Mouse (Mus musculus) gastrocnemius, adult 8-10 months (tissue): ENCODE measurements at regions not wholly inside any gene's neighbourhood (a gene's known extent, or its start where the extent isn't known, plus 50 kb on each side); places are given as distances from the start of the nearest gene placed in this dataset.

ENCODE experiments used
- DNase-seq, 2 experiments: peaks; one replicate each; pipeline ENCODE4 v3.0.0; 2022; ENCODE audit warnings: low spot score in 2 of 2

DNA sequence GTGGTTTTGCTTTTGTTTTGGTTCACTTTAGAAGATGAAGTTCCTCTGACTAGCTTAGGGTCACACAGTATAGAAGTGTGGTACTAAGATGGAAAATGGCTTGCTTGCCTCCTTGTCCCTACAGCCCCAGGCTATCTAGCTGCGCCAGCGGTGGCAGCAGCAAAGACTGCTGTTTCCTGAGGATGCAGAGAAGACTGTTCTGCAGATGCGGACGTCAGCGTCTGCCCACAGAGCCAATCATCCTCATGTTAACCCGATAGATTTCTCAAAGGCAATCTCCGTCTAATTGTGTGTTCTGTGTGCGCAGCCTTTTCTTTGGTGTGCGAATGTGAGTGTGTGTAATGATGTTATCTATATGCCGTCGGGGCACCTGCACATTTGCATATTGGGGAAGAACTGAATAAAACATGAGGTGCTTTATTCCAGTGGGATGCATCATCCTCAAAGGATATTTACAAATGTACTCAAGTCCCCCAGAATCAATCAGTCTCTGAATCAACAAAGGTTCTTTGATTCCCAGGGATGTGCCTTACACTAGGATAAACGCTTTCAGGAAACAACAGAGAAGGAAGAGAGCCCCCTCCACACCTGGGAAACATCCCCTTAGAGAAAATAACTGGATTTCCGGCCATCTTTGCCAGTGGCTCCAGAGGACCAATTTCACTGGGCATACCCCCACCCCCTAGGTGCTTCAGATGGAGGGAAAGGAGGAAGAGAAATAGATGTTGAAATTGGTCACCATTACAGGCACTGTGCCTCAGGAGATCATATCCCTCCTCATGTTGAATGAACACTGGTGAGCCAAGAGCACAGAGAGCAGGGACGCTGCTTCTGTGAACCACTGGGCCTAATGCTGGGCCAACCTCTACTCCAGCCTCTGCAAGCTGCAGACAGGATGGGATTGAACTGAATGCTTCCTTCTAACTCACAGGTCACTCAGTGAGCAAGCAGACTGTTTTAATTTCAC, 409.7 kb upstream of the Plxna2 start:
- no peak for DNase-seq

DNA sequence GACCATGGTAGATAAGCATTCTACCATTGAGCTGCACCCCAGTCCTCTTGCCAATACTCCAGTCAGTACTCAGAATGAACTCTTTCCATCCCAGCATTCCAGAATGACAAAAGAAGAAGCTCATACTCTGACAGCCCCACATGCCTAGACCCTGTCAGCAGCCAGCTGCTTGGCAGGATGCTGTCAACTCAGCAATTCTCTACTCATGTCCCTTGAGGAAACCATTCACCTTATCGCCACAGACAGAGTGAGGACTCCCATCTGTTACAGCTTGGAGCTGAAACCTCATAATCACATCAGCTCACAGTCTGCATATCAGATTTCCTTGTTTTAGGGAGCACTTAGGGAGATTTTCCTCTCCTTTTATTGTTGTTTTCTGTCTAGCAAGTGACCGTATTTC, 420.5 kb upstream of the Plxna2 start:
- no peak for DNase-seq

DNA sequence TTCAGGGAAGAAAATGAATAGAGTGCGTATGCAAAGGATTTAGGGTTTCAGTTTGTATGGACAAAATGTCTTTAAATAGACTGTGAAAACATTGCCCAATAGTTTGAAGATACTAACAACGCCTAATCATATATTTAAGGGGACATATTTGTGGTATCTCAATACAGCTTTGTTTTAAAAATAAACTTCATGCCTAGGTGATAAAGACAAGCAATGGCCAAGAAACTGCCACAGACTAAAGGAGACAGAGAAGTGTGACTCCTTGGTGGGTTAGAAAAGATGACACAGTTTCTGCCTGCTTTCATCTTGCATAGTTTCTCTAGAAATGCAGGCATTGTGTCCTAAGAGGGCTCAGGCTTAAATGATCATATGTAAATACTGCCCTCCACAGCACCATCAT, 435.7 kb upstream of the Plxna2 start:
- no peak for DNase-seq

DNA sequence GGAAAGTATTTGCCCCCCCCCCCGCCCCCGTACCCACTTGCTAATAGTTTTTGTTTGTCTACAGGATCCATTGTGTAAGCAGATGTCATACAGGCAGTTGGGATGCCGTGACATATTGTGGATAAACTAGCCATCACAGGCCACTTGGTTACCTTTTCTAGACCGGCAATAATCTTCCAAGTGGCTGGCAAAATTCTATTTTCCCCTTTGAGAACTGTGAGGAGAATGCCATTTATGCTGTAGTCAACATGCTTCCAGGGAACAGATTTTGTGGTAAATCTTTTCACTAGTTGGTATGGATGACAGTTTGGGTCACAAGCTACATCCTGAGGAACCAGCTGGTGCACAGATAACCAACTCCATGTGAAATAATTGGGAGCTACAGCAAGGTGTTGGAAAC, 456.5 kb upstream of the Plxna2 start:
- DNase-seq = no peak

DNA sequence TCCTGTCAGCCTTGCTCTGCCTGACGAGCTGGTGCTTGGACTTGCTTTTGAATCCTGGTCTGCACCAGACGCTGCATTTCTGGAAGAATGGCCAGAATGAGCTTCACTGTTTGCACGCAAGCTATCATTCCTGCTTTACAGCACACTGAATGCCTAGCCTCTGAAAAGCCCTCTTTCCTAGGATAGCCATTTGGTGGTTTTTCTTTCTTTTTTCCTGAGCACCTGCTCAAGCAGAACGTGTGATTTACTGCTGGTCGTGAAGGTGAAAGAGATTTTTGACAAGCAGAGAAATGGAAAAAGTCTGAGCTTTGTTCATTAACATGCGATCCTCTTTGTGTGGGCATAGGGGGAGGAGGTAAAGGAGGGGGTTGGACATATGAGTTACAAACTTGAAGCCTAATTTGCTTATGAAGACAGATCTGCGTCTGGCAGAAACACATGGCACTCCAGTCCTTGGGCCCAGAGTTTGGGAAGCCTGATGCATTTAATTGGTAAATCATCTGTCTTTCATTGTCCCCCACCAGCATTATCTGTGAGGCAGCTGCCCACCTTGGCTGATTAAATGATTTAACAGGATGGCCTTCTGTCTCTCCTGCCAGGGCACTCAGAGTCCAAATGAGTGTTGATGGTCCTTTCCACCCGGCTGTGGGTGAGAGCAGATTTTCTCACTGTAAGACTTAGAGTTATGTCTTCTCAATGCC, 457.1 kb upstream of the Plxna2 start:
- no peak for DNase-seq

DNA sequence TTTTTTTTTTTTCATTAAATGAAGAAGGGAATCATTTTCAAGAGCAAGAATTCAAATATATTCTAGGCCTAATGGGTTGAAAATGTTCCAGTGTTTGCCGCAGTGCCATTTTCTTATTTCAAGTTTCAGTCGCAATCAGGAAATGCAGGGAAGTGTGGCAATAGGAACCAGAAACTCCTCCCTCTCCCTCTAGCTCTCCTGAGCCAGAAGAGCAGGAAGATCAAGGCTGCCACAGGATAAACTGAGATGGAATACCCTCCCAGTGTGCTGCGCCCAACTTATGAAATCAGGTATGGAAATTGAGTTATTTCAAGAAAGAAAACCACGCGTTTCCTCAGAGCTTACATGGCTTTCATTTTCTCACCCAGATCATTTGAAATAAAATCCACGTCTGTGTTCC, 460.8 kb upstream of the Plxna2 start:
- no peak for DNase-seq

DNA sequence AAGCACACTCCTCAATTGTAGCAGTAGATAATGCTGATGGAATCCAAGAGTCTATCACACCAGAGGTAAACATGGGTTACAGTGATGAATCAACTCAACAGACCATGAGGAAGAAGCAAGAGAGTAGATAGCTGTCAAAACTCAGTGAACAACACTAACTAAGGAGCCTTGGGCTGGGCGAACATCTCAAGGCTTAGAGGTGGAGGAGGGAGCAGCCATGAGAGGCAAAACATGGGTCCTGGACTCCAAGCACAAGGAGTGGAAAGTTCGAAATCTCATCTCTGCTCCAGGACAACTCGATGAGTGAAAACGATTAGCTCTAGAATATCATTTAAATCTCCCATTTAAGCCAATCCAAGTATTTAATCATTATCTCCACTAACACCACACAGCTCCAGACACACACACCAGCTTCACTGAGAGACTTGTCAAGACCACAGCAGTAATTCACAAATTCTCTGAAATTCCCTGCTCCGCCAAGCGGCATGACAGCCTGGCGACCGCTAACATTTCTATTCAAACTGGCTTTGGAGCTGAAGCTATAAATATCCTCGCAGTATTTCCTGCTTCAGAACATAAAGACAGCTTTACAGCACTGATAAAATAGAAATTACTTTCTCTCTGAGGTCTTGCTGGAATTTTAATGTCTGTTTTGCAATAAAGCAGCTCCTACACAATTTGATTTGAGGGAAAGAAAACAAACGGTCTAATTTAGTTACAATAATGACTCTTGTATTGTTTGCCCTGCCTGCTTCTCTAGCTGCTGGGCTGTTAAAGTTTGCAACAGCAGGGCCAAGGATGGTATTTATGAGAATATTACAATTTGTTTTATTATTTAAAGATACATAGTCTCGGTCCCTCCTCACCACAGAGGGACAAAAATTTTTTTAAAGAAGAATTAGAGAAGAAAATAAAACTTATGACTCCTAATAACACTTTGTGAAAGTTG, 469.3 kb upstream of the Plxna2 start:
- DNase-seq = no peak

DNA sequence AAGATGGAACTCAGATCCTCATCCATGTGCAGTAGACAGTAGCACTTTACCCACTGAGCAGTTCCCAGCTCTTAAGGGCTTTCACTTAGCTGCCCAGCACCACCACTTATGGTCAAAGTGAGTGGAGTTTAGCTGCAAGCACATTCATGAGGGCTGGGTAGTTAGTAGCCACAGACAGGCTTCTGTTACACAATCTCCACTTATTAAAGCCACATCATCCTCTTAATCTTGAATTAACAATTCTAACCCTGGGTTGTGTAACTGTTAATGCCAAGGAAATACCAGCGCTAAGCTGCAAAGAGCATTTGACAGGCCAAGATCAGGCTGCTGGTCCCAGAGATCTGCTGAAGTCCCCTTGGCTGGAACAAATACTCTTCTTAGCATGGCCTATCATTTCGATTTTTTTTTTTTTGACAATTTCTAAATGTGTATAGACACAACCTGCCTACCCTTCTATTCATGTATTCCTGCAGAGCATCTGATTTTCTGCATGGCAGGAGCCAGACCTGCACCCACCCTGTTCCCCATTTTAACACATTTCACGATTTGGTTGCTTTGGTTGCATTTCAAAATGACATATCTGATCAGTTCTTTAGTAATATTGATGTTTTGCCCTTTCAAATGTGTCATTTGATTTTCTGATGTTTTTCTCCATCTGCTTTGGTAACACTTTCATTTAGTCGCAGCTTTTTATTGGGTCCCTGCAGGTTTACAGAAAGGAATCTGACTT, 500.2 kb upstream of the Plxna2 start:
- DNase-seq = no peak

DNA sequence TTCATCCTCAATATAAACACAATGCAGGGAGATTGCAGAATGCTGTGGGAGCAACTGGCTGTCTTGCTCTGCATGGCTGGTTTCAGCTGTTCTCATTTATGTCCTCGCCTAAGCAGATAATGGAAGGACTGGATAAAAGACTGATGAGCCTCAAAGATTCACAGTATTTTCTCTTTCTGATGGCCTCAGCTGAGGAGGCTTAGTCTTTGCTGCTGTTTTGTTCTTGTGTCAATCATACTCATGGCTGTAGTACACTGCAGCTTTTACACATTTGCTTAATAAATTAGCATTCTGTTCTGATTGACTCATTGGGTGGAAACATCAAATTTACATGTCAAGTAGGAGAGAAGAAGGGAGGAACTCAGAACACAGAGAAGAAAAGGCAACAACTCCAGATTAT, 503.6 kb upstream of the Plxna2 start:
- no peak for DNase-seq

DNA sequence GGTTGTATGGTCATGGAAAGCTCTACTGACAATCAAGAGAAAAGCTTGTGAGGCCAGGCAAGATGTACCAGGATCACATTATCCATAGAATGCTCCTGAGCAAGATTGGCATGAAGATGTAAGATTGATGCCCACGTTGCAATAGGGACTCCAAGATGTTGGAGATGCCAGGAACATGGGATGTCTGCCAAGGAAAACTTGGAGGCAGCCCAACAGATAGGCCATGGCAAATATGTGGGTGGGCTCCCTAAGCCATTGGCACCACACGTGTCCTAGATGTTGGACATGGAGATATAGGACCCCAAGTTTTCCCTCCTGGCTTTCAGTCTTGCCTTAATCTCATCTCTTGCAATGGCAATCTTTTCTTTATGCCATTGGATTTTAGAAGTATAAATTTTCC, 506.1 kb upstream of the Plxna2 start:
- no peak for DNase-seq

DNA sequence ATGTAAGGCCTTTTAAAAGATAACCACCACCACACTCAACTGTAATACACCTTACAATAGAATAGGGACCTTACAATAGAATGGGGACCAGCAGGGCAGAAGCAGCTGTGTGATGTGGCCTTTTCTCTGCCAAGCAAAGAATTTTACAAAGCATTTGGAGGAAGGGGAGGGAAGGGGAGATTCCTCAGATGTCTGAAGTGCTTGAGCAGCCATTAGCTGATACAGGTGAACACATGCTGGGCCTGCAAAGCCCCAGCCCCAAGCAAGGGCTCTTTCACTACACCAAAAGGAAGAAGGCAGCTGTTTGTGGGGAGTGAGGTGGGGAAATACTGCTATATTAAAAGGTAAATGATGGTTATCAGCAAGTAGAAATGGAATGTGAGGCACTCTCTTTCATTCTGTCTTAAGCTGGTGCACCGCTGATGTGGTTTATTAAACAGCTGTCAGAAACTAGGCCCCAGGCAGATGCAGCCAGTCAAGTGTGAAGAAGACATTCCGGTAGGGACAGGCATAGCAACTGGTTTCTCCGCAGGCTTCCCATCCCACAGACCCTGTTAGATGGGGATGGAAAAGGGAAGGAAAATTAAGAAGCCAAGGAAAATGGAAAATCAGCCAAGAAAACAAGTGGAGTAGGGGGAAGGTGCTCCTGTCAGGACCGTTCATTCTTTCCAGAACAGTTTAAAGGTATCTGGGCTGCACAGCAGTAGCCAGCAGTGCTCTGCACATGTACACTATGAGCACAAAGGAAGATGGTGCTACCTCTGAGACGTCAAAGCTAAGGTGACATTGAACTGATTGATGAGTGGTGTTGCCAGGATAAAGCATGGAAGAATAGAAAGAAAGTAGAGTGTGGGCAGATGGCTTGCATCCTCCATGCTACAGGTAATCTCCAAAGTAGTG, 508.6 kb upstream of the Plxna2 start:
- DNase-seq = no peak

DNA sequence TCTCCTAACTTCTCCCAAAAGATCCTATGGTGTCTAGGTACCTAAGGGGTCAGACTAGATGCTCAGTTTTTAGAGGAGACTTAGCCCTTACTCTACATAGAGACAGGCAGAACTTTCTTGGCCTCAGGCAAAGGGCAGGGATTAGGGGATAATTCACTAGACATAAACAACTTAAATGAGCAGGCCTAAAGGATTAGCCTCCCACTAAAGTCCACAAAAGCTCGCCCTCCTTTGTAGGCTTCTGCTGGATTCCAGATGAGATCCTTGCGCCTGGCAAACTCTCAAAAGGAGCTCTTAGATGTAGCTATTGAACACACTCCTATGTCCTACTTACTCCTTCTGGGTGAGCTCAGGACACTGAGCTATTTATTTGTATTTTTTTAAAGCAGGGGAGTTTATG, 509.9 kb upstream of the Plxna2 start:
- DNase-seq = no peak

DNA sequence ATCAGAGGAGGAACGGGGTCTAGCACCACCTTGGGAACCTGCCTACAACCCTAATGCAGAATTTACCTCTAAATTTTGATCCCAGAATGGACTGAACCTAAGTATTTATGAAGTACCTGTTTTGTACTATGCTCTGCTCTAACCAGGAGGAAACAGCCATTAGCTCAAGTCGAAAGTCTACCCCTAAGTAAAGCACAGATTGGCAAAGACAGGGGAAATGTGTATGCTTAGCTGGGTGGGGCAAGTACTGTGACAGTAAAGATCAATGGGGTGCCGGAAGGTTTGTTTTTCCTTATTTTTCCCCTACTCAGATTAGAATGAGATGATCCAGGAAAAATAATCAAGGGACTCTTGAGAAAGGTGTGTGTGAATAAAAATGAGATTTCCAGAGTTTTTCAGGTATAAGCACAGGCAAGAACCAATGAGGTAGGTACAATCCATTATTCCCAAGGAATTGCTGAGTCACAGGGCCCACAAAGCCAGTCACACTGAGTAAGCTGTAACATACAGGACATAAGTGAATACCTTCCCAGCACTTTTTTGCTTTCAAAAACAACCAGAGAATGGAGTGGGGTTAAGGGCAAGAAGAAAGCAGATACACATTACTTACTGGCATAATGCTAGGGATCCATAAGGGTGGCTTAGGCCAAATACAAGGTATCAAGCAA, 510.6 kb upstream of the Plxna2 start:
- DNase-seq = no peak

DNA sequence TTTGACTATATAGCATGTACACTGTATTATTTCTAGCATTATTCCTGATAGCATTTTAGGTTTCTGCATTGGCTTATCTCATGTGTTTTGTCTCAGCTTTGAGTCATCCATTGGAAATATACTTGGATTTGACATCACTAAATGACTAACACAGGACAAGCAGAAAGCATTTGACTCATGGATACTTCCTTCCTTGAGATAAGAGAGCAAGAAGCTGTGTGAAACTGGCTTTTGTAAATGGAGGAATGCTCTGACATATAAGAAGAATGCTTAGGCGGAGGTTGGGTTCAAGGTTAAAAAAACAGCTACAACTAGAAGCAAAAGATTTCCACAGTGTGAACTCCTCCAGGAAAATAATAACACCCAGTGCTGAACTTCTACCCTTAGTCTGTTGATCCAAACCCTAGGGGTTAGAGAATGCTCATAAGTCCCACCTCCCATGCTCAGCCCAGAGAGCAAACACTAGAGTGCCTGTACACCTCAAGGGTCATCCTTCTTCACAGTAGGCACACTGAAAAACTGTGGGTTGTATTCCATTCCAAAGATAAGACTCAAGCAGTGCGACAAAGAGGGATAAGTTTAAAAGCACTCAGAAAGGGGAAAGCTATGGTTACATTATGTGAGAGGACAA, 528.0 kb upstream of the Plxna2 start:
- DNase-seq = no peak

DNA sequence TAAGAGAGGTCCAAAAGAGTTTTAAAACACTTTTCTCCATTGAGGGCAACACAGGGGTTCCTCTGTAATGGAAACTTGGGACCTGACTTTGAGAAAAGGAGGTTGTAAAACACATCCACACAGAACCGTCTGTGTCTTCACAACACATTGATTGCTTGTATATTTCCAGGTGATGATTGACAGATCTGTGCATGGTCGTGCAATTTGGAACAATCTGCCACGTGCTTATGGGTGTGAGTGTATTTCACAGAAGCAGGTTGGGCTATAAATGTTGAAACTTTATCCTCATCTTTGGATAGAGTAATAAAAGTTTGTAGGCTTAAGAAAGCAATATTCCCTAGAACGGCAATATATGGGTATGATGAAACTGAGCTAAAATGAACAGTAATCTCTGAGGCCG, 559.5 kb upstream of the Plxna2 start:
- no peak for DNase-seq

DNA sequence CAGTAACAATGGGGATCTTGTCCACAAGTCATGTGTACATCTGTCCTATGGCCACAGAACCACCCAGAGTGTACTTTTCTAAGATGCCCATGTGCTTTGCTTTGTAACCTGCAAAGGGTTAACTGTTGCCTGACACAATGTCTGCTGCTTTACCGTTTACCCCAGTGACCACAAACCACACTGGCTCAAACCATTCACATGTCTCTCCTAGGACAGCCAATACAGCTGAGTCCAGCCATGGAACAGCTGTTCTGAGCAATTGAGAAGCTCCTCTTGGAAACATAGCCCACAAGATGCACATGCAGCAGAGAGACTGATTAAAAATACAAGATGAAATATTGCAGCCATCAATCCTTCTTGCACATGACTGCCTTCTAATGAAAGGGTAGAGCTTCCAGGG, 561.5 kb upstream of the Plxna2 start:
- DNase-seq = no peak

DNA sequence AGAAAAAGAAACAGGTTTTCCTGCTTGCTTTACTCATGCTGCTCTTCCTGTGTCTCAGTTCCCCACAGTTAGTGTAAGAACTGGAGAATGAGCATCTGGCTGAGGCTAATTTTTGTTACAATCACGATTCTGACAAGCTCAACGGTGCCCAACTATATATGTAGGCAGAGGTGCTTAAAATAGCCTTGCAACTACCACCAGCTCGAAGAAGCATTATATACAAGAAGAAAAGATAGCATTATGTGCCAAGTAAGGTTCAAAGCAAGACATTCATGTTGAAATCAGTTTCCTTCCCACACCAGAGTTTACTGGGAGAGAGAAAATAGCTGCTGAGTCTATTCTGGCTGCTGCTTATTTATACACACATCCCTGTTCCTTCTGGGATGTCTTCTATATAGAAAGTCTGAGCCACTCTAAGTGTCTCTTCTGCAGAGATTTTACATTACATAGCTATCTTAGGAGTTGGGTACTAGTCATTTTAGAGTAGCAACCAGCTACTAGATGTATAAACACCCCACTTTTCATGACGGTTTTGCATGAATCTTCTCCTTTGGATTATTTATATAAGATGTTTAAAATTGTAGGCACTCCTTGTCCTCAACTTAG, 568.2 kb upstream of the Plxna2 start:
- no peak for DNase-seq
